Mouse (Mus musculus): Measurements from ENCODE around the gene Tmtc1.

The Tmtc1 gene

GRCm38 (mm10) chr6:148255395-148256053, 188.7 kb downstream of the Tmtc1 start:
- no peak for TF ChIP-seq CTCF (conservative IDR thresholded peaks at IDR 0.05; ENCODE audit: low read length)
- no peak for TF ChIP-seq NANOG (IDR thresholded peaks at IDR 0.05; ENCODE audit: borderline replicate concordance, low read length)
- TF ChIP-seq POU5F1 (IDR thresholded peaks at IDR 0.05; ENCODE audit: borderline replicate concordance, low read length), result no peak
- no peak overlapping the region for H3K4me3 ChIP-seq (replicated peaks; ENCODE audit: low read length)
- H3K9me3 ChIP-seq (ENCODE audit: low read length), result no peaks in the 10 kb centered on the region
- no peaks in the 10 kb centered on the region for H3K36me3 ChIP-seq (ENCODE audit: insufficient read depth, low read length)
- H3K27me3 ChIP-seq (ENCODE audit: insufficient read depth, low read length), result no peaks in the 10 kb centered on the region
- no peaks in the 10 kb centered on the region for H3K4me1 ChIP-seq (replicated peaks; ENCODE audit: low read depth, low read length)

- TF ChIP-seq CTCF (conservative IDR thresholded peaks at IDR 0.05; ENCODE audit: low read length) (no peak), POU5F1 (IDR thresholded peaks at IDR 0.05; ENCODE audit: borderline replicate concordance, low read length) (no peak), NANOG (IDR thresholded peaks at IDR 0.05; ENCODE audit: borderline replicate concordance, low read length) (no peak)
- no peaks in the 10 kb centered on the region for H3K27me3 ChIP-seq (ENCODE audit: insufficient read depth, low read length)
- H3K36me3 ChIP-seq (ENCODE audit: insufficient read depth, low read length), result peaks cover 33% of the 10 kb centered on the region
- H3K9me3 ChIP-seq (ENCODE audit: low read length), result no peaks in the 10 kb centered on the region
- H3K4me3 ChIP-seq (replicated peaks; ENCODE audit: low read length), result no peak overlapping the region
- H3K4me1 ChIP-seq (replicated peaks; ENCODE audit: low read depth, low read length), result no peaks in the 10 kb centered on the region
These were observed 195.0 kb downstream of the Tmtc1 start for GRCm38 (mm10) chr6:148249221-148249620.

DNA sequence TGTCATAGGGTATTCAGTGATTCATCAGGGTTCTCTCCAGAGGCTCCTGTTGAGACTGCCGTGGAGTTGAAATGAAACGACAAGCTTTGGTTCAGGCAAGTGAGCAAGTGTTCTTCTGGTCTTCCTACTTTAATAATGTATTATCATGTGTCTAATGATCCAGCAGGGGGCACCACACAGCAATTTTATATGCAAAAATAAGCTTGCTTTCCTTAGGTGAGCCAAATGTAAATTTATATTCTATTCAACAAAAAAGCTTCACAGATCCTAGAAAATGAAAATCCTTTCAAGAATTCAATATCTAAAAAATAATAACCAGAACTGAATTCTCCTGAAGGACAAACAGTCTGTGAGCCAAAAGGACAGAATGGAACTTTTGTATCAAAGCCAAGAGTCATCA, 195.6 kb downstream of the Tmtc1 start:
- no peaks in the 10 kb centered on the region for H3K9me3 ChIP-seq (ENCODE audit: low read length)
- peak; percentile 40 for TF ChIP-seq CTCF (conservative IDR thresholded peaks at IDR 0.05; ENCODE audit: low read length)
- no peak for TF ChIP-seq POU5F1 (IDR thresholded peaks at IDR 0.05; ENCODE audit: borderline replicate concordance, low read length)
- no peak for TF ChIP-seq NANOG (IDR thresholded peaks at IDR 0.05; ENCODE audit: borderline replicate concordance, low read length)
- no peak overlapping the region for H3K4me3 ChIP-seq (replicated peaks; ENCODE audit: low read length)
- H3K4me1 ChIP-seq (replicated peaks; ENCODE audit: low read depth, low read length), result no peaks in the 10 kb centered on the region
- H3K36me3 ChIP-seq (ENCODE audit: insufficient read depth, low read length), result peaks cover 37% of the 10 kb centered on the region
- no peaks in the 10 kb centered on the region for H3K27me3 ChIP-seq (ENCODE audit: insufficient read depth, low read length)

DNA sequence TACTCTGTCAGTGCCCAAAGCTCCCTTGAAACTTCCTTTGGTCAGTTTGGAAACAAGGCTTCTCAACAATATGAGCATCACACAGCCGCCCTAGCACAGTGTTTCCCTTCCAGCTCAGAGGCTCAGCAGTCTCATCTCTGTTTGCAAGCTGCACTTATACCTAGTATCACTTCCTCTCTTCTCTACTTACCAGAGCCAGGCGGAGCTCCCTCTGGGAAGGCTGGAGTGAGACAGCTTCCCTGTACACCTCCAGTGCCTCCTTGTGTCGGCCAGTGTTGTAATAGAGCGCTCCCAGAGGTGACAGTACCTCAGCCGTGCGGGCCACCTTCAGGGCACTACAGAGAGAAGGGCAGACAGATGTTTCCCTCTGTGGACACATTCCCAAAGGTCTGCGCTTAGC, 197.6 kb downstream of the Tmtc1 start:
- Histone ChIP-seq H3K9me3 (ENCODE audit: low read length) (no peaks in the 10 kb centered on the region), H3K4me3 (replicated peaks; ENCODE audit: low read length) (no peak overlapping the region), H3K36me3 (ENCODE audit: insufficient read depth, low read length) (peaks cover 44% of the 10 kb centered on the region), H3K27me3 (ENCODE audit: insufficient read depth, low read length) (no peaks in the 10 kb centered on the region), H3K4me1 (replicated peaks; ENCODE audit: low read depth, low read length) (no peaks in the 10 kb centered on the region)
- TF ChIP-seq POU5F1 (IDR thresholded peaks at IDR 0.05; ENCODE audit: borderline replicate concordance, low read length), result no peak
- TF ChIP-seq CTCF (conservative IDR thresholded peaks at IDR 0.05; ENCODE audit: low read length), result no peak
- TF ChIP-seq NANOG (IDR thresholded peaks at IDR 0.05; ENCODE audit: borderline replicate concordance, low read length), result no peak

GRCm38 (mm10) chr6:148244836-148245235, 199.4 kb downstream of the Tmtc1 start:
- Histone ChIP-seq H3K4me1 (replicated peaks; ENCODE audit: low read depth, low read length) (no peaks in the 10 kb centered on the region), H3K36me3 (ENCODE audit: insufficient read depth, low read length) (peaks cover 44% of the 10 kb centered on the region), H3K4me3 (replicated peaks; ENCODE audit: low read length) (no peak overlapping the region), H3K9me3 (ENCODE audit: low read length) (no peaks in the 10 kb centered on the region), H3K27me3 (ENCODE audit: insufficient read depth, low read length) (no peaks in the 10 kb centered on the region)
- TF ChIP-seq CTCF (conservative IDR thresholded peaks at IDR 0.05; ENCODE audit: low read length), result no peak
- TF ChIP-seq POU5F1 (IDR thresholded peaks at IDR 0.05; ENCODE audit: borderline replicate concordance, low read length), result no peak

DNA sequence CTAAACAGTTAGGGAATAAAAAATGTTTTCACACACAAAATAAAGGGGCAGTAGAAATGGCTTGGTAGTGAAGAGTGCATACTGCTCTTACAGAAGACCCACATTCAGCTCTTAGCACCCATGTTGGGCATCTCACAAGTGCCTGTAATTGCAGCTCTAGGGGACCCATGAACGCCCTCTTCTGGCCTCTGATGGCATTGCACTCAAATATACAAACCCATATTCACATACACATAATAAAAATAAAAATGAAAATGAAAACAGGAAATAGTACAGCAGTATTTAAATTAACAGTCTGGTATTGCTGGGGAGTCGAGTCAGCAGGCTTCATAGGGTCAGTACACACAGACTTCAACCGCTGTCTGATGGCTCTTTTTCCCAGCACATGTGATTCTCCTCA, 201.9 kb downstream of the Tmtc1 start:
- Histone ChIP-seq H3K9me3 (ENCODE audit: low read length) (no peaks in the 10 kb centered on the region), H3K4me3 (replicated peaks; ENCODE audit: low read length) (no peak overlapping the region), H3K36me3 (ENCODE audit: insufficient read depth, low read length) (peaks cover 42% of the 10 kb centered on the region), H3K27me3 (ENCODE audit: insufficient read depth, low read length) (no peaks in the 10 kb centered on the region), H3K4me1 (replicated peaks; ENCODE audit: low read depth, low read length) (no peaks in the 10 kb centered on the region)
- peak; percentile 64 for TF ChIP-seq CTCF (conservative IDR thresholded peaks at IDR 0.05; ENCODE audit: low read length)
- no peak for TF ChIP-seq NANOG (IDR thresholded peaks at IDR 0.05; ENCODE audit: borderline replicate concordance, low read length)

- H3K4me3 ChIP-seq (replicated peaks; ENCODE audit: low read length), result no peak overlapping the region
- no peaks in the 10 kb centered on the region for H3K9me3 ChIP-seq (ENCODE audit: low read length)
- H3K4me1 ChIP-seq (replicated peaks; ENCODE audit: low read depth, low read length), result no peaks in the 10 kb centered on the region
- H3K36me3 ChIP-seq (ENCODE audit: insufficient read depth, low read length), result peaks cover 35% of the 10 kb centered on the region
- no peak for TF ChIP-seq NANOG (IDR thresholded peaks at IDR 0.05; ENCODE audit: borderline replicate concordance, low read length)
- TF ChIP-seq POU5F1 (IDR thresholded peaks at IDR 0.05; ENCODE audit: borderline replicate concordance, low read length), result no peak
- TF ChIP-seq CTCF (conservative IDR thresholded peaks at IDR 0.05; ENCODE audit: low read length), result no peak
- no peaks in the 10 kb centered on the region for H3K27me3 ChIP-seq (ENCODE audit: insufficient read depth, low read length)
These were observed 202.5 kb downstream of the Tmtc1 start for GRCm38 (mm10) chr6:148241685-148242084.

DNA sequence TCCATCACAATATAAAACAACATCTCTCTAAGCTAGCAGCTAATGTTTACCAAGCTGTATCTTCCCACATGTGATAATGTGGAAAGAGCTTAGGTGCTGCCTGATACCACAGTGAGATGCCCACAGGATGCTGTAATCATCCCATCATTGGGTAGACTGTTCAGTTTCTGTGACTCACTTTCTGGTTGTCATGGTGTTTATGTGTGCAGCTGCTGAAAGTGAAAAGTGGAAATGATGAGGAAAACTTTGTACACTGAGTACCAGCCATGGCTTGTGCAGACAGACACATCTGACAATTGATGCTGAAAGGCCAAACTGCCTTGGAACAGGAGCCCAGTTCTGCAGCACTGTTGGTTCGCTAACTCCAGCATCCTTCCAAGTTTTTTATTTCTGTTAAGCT, 204.9 kb downstream of the Tmtc1 start:
- peaks cover 12% of the 10 kb centered on the region for H3K36me3 ChIP-seq (ENCODE audit: insufficient read depth, low read length)
- TF ChIP-seq CTCF (conservative IDR thresholded peaks at IDR 0.05; ENCODE audit: low read length), result no peak
- no peak for TF ChIP-seq NANOG (IDR thresholded peaks at IDR 0.05; ENCODE audit: borderline replicate concordance, low read length)
- TF ChIP-seq POU5F1 (IDR thresholded peaks at IDR 0.05; ENCODE audit: borderline replicate concordance, low read length), result no peak
- no peaks in the 10 kb centered on the region for H3K27me3 ChIP-seq (ENCODE audit: insufficient read depth, low read length)
- H3K4me3 ChIP-seq (replicated peaks; ENCODE audit: low read length), result no peak overlapping the region
- no peaks in the 10 kb centered on the region for H3K4me1 ChIP-seq (replicated peaks; ENCODE audit: low read depth, low read length)
- H3K9me3 ChIP-seq (ENCODE audit: low read length), result no peaks in the 10 kb centered on the region

- no peaks in the 10 kb centered on the region for H3K4me1 ChIP-seq (replicated peaks; ENCODE audit: low read depth, low read length)
- no peak overlapping the region for H3K4me3 ChIP-seq (replicated peaks; ENCODE audit: low read length)
- no peaks in the 10 kb centered on the region for H3K36me3 ChIP-seq (ENCODE audit: insufficient read depth, low read length)
- no peaks in the 10 kb centered on the region for H3K9me3 ChIP-seq (ENCODE audit: low read length)
- TF ChIP-seq CTCF (conservative IDR thresholded peaks at IDR 0.05; ENCODE audit: low read length), result no peak
- no peak for TF ChIP-seq POU5F1 (IDR thresholded peaks at IDR 0.05; ENCODE audit: borderline replicate concordance, low read length)
- TF ChIP-seq NANOG (IDR thresholded peaks at IDR 0.05; ENCODE audit: borderline replicate concordance, low read length), result no peak
- H3K27me3 ChIP-seq (ENCODE audit: insufficient read depth, low read length), result no peaks in the 10 kb centered on the region
These were observed 206.7 kb downstream of the Tmtc1 start for GRCm38 (mm10) chr6:148237453-148237852.

Measured in E14TG2a.4 (cell line).